Mouse (Mus musculus): Measurements from ENCODE around the gene Iqgap2.

- TF ChIP-seq CTCF (IDR thresholded peaks at IDR 0.05; ENCODE audit: low read depth) (no peak), EP300 (optimal IDR thresholded peaks at IDR 0.05) (no peak)
Observed at GRCm38 (mm10) chr13:95893166-95893565, 1.4 kb upstream of the Iqgap2 start.
